Mouse (Mus musculus): Measurements from ENCODE around the gene D630003M21Rik. TPM values are rescaled to one million over a fixed set of nuclear protein-coding genes. Genes with fewer than 3 reads are reported as not detected.

D630003M21Rik gene
- polyA plus RNA-seq, 1 experiment, result 1.9 TPM

- no peak for DNase-seq (ENCODE audit: low spot score)
Observed at GRCm38 (mm10) chr2:158197971-158198370, 31.1 kb downstream of the D630003M21Rik start.

GRCm38 (mm10) chr2:158194945-158195640 is 33.9 kb downstream of the D630003M21Rik start:
- no peak for DNase-seq (ENCODE audit: low spot score)

- DNase-seq (ENCODE audit: low spot score), result no peak
Observed at GRCm38 (mm10) chr2:158193611-158194336, 35.2 kb downstream of the D630003M21Rik start.

GRCm38 (mm10) chr2:158191098-158191497 is 37.9 kb downstream of the D630003M21Rik start:
- DNase-seq (ENCODE audit: low spot score), result no peak

- DNase-seq (ENCODE audit: low spot score), result no peak
Observed at GRCm38 (mm10) chr2:158189451-158189850, 39.6 kb downstream of the D630003M21Rik start.

- no peak for DNase-seq (ENCODE audit: low spot score)
Observed at GRCm38 (mm10) chr2:158186206-158186871, 42.7 kb downstream of the D630003M21Rik start.

GRCm38 (mm10) chr2:158183266-158183665 is 45.8 kb downstream of the D630003M21Rik start:
- no peak for DNase-seq (ENCODE audit: low spot score)

GRCm38 (mm10) chr2:158181932-158182331 is 47.1 kb downstream of the D630003M21Rik start:
- no peak for DNase-seq (ENCODE audit: low spot score)

- DNase-seq (ENCODE audit: low spot score), result no peak
Observed at GRCm38 (mm10) chr2:158180797-158181196, 48.2 kb downstream of the D630003M21Rik start.

GRCm38 (mm10) chr2:158179370-158180111 is 49.5 kb downstream of the D630003M21Rik start:
- no peak for DNase-seq (ENCODE audit: low spot score)

- no peak for DNase-seq (ENCODE audit: low spot score)
Observed at GRCm38 (mm10) chr2:158178696-158179369, 50.2 kb downstream of the D630003M21Rik start.

- no peak for DNase-seq (ENCODE audit: low spot score)
Observed at GRCm38 (mm10) chr2:158178139-158178538, 50.9 kb downstream of the D630003M21Rik start.

- no peak for DNase-seq (ENCODE audit: low spot score)
Observed at GRCm38 (mm10) chr2:158177574-158177973, 51.4 kb downstream of the D630003M21Rik start.

- no peak for DNase-seq (ENCODE audit: low spot score)
Observed at GRCm38 (mm10) chr2:158176763-158177162, 52.3 kb downstream of the D630003M21Rik start.

GRCm38 (mm10) chr2:158175433-158175832 is 53.6 kb downstream of the D630003M21Rik start:
- no peak for DNase-seq (ENCODE audit: low spot score)

GRCm38 (mm10) chr2:158174958-158175357 is 54.1 kb downstream of the D630003M21Rik start:
- no peak for DNase-seq (ENCODE audit: low spot score)

- DNase-seq (ENCODE audit: low spot score), result no peak
Observed at GRCm38 (mm10) chr2:158174438-158174837, 54.6 kb downstream of the D630003M21Rik start.

GRCm38 (mm10) chr2:158170394-158170793 is 58.6 kb downstream of the D630003M21Rik start:
- DNase-seq (ENCODE audit: low spot score), result no peak

GRCm38 (mm10) chr2:158169771-158170170 is 59.3 kb downstream of the D630003M21Rik start:
- DNase-seq (ENCODE audit: low spot score), result no peak

- no peak for DNase-seq (ENCODE audit: low spot score)
Observed at GRCm38 (mm10) chr2:158169351-158169750, 59.7 kb downstream of the D630003M21Rik start.

GRCm38 (mm10) chr2:158168741-158169211 is 60.2 kb downstream of the D630003M21Rik start:
- DNase-seq (ENCODE audit: low spot score), result no peak
